Mouse (Mus musculus) spleen, postnatal 14 days (tissue): ENCODE measurements around the gene Gm11492.

Experiments
- DNase-seq, 2 experiments: peaks; one replicate each; pipeline ENCODE4 v3.0.0; 2021 to 2022; ENCODE audit warnings: low spot score in 2 of 2

Gm11492 gene

DNA sequence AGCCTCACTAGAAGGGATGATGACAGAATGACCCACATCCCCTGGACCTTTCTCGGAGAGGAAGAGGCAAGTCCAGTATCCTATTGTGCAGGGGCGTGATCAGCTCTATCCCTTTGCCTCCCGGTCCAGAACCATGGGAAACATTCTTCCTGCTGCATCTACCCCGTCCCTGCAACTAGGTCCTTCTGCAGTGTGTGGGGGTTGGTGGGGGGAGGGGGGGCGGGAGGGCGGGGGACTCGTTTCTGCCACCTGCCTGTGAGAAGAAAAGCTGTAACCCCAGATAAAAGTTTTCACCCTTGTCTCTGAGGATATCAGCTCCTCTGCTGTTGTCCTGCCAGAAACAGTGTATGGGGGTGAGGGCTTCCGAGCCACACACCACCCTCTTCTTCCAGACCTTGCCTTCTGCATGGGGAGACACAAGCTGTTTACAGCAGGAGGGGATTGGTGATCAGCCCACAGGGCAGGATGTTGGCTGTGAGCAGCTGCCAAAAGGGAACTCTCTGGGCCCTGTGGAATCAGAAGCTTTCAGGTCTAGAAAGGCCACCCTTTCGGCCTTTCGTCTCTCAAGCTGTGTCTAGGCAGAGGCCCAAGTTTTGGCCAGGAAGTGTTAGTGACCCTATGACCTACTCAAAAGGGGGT is 12.6 kb downstream of the Gm11492 start:
- no peak for DNase-seq

- no peak for DNase-seq
Observed at GRCm38 (mm10) chr11:87579713-87580112, 13.3 kb downstream of the Gm11492 start.

GRCm38 (mm10) chr11:87580543-87581085 is 14.2 kb downstream of the Gm11492 start:
- no peak for DNase-seq

DNA sequence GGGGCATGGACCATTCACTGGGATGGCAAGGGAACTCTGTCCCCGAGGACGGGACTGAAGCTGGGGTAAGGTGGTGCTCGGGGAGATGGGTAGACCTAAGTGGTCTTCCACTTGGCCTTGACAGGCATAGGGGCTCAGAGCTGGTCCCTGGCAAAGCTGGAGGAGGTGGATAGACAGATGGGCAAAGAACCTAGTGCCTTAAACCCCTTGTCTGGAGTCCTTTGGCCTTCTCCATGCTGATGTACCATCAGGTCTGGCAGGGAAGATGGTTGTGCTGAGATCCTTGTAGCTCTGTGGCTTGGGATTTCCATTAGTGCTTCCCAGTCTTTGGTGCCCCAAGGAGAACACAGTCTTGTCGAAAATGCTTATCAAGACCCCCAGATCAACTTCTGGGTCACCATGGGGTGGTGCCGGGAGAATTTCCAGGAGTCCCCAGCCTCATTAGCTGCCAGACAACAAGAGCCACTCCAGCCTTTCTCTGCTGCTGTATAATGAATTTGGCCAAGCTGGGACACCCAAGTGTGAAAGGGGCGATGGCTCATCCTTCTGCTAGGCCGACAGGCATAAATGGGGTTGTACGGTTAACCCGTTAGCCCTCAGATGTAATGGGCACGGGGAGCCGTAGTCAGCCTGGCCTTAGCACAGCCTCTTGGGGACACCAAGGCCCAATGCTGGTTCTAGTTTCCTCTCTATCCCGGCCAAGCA is 14.9 kb downstream of the Gm11492 start:
- no peak for DNase-seq

DNA sequence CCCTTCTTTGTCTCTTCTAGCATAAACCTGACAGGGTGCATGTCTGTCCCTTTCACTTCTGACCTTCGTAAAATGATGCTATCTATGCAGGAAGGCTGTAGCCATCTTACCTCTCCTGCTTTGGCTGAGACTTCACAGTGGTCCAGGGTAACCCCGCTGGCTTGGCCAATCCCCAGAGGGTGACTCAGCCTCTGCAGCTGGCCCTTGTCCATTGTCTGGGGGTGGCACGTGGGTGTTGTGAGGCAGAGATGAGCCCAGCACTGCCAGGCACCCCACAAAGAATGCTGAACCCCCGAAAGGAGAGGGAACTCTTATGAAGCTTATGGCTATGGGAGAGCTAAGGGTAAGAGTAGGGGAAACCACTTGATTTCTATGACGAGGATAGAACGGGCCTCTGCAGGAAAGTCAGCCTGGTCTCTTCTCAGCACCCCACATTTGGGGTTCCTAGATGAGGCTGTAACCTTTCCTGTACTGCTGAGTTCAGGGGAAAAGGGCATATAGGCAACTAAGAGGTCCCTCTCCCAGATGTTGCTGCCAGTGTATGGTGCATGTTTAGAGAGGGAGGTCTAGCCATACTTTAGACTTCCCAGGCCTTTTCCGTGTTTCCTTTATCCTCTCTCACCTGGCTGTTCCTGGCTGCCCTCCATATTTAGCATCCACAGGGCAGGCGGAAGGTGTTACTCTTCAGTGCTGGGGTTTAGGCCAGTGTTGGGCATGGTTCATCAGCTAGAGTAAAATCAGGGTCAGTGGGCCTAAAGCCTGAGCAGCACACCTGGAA is 15.7 kb downstream of the Gm11492 start:
- no peak for DNase-seq

DNA sequence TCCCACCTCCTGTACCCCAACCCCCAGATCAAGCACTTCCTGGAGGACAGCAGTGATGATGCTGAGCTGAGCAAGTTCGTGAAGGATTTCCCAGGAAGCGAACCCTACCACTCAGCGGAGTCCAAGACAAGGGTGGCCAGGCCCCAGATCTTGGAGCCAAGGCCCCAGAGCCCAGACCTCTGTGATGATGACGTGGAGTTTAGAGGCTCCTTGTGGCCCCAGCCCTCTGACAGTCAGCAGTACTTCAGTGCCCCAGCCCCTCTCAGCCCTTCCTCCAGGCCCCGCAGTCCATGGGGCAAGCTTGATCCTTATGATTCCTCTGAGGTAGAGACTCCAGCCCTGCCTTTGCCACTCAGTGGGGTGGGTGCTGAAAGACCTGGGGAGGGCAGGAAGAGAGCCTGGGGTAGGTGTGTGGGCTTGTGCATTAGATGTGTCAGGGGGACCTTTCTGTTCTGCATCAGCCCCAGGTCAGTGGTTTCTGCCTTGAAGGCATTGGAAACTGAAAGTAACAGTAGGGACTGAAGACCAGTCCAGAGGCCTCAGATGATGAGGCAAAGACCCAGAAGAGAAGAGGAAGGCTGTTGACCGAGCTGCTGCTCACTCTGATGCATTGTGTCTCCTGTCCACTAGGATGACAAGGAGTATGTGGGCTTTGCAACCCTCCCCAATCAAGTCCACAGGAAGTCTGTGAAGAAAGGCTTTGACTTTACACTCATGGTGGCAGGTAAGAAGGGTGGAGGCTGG is 17.0 kb downstream of the Gm11492 start:
- DNase-seq, result no peak

GRCm38 (mm10) chr11:87584711-87585505 is 18.5 kb downstream of the Gm11492 start:
- no peak for DNase-seq

- DNase-seq, result no peak
Observed at GRCm38 (mm10) chr11:87587211-87587874, 20.9 kb downstream of the Gm11492 start.

- no peak for DNase-seq
Observed at GRCm38 (mm10) chr11:87589605-87590004, 23.2 kb downstream of the Gm11492 start.

GRCm38 (mm10) chr11:87590841-87591525 is 24.5 kb downstream of the Gm11492 start:
- DNase-seq, result peak in 1 of 2 experiments; percentile 27

DNA sequence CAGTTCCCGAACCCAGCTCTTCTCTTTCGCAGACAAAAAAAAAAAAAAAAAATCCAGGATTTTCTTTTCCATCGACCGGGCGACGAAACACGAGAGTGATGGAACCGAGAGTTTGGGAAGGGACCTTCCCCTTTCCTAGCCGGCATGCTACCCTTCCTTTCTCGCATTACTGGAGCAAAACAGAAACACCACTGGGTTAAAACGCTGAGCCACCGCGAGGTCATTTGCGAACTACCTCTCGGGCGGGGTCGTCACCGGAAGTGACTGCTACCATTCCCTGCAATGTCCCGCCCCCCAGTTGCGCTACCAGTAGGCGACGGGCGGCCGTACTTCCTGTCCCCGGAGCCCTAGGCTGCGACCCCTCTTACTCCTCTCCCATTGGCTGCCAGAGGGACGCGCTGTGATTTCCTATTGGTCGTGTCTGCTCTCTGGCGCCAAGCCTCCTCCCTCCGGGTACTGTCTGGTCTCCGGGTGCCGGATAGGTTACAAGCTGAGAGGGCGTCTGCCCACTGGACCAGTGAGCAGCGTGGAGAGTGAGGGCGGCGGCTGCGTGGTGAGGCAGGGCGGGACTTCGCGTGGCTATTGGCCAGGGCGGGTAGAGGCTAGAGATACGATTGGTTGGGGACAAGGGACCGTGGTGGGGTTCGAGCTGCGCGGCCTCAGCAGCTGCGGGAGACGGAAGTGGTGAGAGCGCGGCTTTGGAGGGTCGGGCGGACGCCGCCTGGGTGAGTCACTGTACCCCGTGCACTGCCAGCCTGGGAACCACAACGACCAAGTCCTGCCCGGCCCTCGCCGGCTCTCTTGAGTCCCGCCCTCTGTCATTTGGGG is 25.3 kb downstream of the Gm11492 start, which contains the start of gene Mtmr4:
Mtmr4 (plus strand) TSS at position 637 of the 828 bp plus-strand sequence.
- peak; percentile 95 to 96 for DNase-seq

- no peak for DNase-seq
Observed at GRCm38 (mm10) chr11:87592354-87592695, 25.9 kb downstream of the Gm11492 start.

DNA sequence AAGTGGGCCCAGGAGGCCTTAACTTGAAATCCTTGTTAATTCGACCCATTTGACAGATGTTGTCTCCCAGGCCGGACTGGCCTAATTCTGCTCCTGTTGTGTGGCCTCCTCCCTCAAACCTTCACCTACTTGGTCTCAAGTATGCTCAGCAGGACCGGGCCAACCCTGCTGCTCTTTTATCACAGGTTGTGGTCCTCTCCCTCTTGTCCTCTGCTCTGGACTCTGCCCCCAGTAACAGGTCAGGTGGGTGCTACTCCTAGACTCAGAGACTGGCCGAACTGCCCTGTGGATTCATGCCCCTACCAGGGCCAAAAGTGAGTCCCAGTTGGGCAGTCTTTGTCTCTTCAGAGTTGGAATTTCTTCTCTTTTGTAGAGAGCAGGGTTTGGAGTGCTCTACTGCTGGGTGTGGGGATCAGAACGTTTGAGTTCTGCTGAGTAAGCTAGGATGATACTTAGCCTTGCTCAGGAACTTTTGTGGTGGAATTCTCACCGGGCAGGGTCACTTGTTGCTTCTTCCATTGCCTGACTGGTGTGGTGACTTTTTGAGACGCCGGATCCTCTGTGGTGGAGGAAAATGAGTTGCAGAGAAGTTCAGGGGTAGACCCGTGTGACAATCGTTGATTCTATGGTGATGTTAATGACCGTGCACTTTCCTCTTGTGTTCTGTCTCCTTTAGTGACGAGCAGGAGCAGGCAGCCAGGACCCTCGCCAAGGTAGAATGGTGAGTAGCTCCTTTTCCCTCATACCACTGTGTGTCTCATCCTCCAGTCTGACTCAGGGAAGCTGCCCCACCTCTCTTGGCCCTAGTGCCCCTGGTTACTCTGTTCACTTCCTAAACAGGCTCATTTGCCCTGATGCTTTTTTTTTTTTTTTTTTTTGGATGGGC is 26.5 kb downstream of the Gm11492 start:
- no peak for DNase-seq

DNA sequence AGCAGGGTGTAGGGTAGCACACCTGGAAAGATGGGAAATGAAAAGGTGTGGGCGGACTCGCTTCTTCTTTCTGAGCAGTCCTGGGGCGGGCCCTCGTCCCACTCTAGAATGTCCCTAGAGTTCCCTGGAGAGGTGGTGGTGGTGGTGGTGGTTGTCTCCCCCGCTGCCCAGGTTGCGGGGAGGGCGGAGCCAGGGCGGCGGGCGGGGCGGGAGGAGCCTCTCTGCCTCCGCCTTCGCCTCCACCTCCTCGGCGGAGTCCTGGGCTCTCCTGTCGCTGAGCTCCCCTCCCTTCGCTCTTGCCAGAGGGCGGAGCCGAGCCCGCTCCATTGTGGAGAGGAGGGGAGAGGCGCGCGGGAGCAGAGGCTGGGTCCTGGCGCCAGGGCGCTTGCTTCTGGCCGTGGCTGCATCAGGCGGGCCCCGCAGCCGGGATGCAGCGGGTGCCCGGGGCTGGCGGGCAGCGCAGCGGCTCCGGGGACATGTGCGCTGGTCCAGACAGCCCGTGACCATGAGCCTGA is 28.9 kb downstream of the Gm11492 start:
- DNase-seq, result peak; percentile 46

DNA sequence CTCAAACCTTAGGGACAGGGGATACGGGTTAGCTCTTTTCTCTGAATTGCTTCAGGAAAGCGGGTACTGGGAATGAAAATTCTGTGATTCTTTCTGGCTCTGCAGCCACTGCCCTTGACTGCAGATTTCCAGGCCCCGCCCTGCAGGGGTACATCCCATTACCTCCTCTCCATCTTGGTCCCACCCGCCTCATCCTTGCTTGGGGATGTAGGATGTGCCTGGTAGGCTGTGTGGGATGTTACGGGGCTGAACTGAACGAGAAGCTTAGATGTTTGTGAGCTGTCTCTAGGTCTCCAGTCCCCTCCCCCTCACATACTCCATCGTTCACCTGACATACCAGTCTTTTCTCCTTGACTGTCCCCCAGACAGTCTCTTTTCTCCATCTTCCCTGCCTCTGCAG is 29.5 kb downstream of the Gm11492 start:
- DNase-seq, result no peak

DNA sequence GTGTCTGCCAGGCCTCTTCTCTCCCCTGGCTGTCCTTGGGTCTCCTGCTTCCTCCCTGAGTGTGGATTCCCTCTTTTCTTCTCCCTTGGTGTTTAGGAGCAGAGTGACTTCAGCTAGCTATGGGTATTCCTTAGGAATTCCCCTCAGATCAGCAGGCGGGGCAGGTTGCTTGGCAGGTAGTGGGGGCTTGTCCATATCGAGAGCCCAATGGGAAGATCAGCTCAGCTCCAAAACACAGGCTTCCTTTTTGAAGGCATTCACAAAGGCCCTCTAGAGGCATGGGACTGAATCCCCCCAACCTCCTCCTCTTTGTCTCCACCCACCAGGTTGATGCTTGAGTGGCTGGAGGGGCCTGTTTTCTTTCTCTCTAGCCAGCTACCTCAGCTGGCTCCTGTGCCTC is 30.0 kb downstream of the Gm11492 start:
- DNase-seq, result no peak

DNA sequence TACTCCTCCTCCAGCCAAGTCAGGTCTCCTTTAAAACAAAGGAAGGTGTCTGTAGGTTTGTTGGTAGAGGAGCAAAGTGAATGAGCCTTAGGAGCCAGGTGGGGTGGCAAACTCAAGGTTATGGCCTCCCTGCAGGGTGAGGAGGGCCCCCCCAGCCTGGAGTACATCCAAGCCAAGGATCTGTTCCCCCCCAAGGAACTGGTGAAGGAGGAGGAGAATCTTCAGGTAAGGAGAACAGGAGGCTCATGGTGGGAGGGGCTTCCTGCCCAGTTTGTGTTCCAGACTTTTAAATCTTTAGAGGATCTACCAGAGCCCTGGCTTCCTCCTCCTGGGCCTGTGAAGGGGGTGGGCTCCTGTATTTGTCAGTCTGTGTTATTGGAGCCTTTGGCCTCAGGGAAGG is 30.6 kb downstream of the Gm11492 start:
- no peak for DNase-seq
